Mouse (Mus musculus) MEL (cell line): Measurements from ENCODE around the gene Usp9y. TPM values are rescaled to one million over a fixed set of nuclear protein-coding genes. Genes with fewer than 3 reads are reported as not detected.
A peak's percentile ranks its signal among the peaks of the same experiment; 100 is the strongest.

Source experiments
- DNase-seq: peaks from one replicate; pipeline ENCODE4 v3.0.0; 2011; ENCODE audit warnings: low read depth, low spot score
- H3K27ac ChIP-seq: 2 replicates; pipeline ENCODE4 v1.5.1; 2012; ENCODE audit warnings: low read depth, mild to moderate bottlenecking, control low read depth, low read length, moderate library complexity; ENCODE audit not compliant: control insufficient read depth
- H3K27me3 ChIP-seq, 2 experiments: fragments of 150-350 bp in 1 of 2; sonication (generic) in 1 of 2; 2 replicates each; pipeline ENCODE4 v1.6.1; 2012; ENCODE audit warnings: low read length in 2 of 2, mild to moderate bottlenecking in 2 of 2, improper control_type of control experiment in 1 of 2, moderate library complexity in 1 of 2; ENCODE audit not compliant: insufficient read depth in 2 of 2, control insufficient read depth in 1 of 2
- H3K36me3 ChIP-seq, 2 experiments: 2 replicates each; pipeline ENCODE4 v1.6.1; 2012 to 2014; ENCODE audit warnings: low read length in 2 of 2, improper control_type of control experiment in 1 of 2, inconsistent platforms in 1 of 2, mild to moderate bottlenecking in 1 of 2; ENCODE audit not compliant: insufficient read depth in 2 of 2, control insufficient read depth in 1 of 2
- H3K4me1 ChIP-seq, 2 experiments: fragments of 150-350 bp in 1 of 2; sonication (generic) in 1 of 2; 2 replicates each; pipeline ENCODE4 v1.6.1; 2012; ENCODE audit warnings: low read length in 2 of 2, improper control_type of control experiment in 1 of 2, mild to moderate bottlenecking in 1 of 2; ENCODE audit not compliant: insufficient read depth in 2 of 2, control insufficient read depth in 1 of 2
- H3K4me3 ChIP-seq, 2 experiments: fragments of 150-350 bp in 1 of 2; sonication (generic) in 1 of 2; 2 replicates each; pipeline ENCODE4 v1.5.1; 2012; ENCODE audit warnings: low read depth in 2 of 2, low read length in 2 of 2, mild to moderate bottlenecking in 2 of 2, moderate library complexity in 2 of 2, control low read depth in 1 of 2, improper control_type of control experiment in 1 of 2; ENCODE audit not compliant: control insufficient read depth in 1 of 2, insufficient read depth in 1 of 2
- H3K79me2 ChIP-seq: 2 replicates; pipeline ENCODE4 v1.6.1; 2012; ENCODE audit warnings: mild to moderate bottlenecking, low read length, moderate library complexity; ENCODE audit not compliant: control insufficient read depth, poor library complexity, insufficient read depth
- H3K9ac ChIP-seq: 2 replicates; pipeline ENCODE4 v1.6.1; 2012; ENCODE audit warnings: low read depth, mild to moderate bottlenecking, control low read depth, low read length, moderate library complexity; ENCODE audit not compliant: control insufficient read depth, poor library complexity, severe bottlenecking
- H3K9me3 ChIP-seq: fragments of 150-350 bp; sonication (generic); replicated peaks from 2 replicates; pipeline ENCODE4 v1.6.1; 2012; ENCODE audit warnings: mild to moderate bottlenecking, low read length, improper control_type of control experiment, moderate library complexity; ENCODE audit not compliant: insufficient read depth
- BHLHE40 ChIP-seq: IDR thresholded peaks from 2 replicates; pipeline ENCODE4 v1.6.1; 2012; ENCODE audit warnings: low read depth, mild to moderate bottlenecking, inconsistent platforms, low read length, improper control_type of control experiment, borderline replicate concordance
- CTCF ChIP-seq, 3 experiments: IDR thresholded peaks in 2 of 3; conservative IDR thresholded peaks in 1 of 3; 2 replicates each; pipeline ENCODE4 v1.5.1; 2011 to 2012; ENCODE audit warnings: low read length in 3 of 3, low read depth in 2 of 3, mild to moderate bottlenecking in 2 of 3, improper control_type of control experiment in 1 of 3, inconsistent platforms in 1 of 3, mixed read lengths in 1 of 3, moderate library complexity in 1 of 3; ENCODE audit not compliant: control insufficient read depth in 1 of 3, insufficient read depth in 1 of 3, poor library complexity in 1 of 3, severe bottlenecking in 1 of 3
- E2F4 ChIP-seq: IDR thresholded peaks from 2 replicates; pipeline ENCODE4 v1.6.1; 2011; ENCODE audit warnings: low read depth, low read length, improper control_type of control experiment, borderline replicate concordance
- GATA1 ChIP-seq: IDR thresholded peaks from 2 replicates; pipeline ENCODE4 v1.6.1; 2011; ENCODE audit warnings: low read depth, low read length, improper control_type of control experiment
- MAFK ChIP-seq: IDR thresholded peaks from 2 replicates; pipeline ENCODE4 v1.6.1; 2011; ENCODE audit warnings: low read depth, mild to moderate bottlenecking, low read length, improper control_type of control experiment, borderline replicate concordance
- MAZ ChIP-seq: IDR thresholded peaks from 2 replicates; pipeline ENCODE4 v1.6.1; 2012; ENCODE audit warnings: low read depth, mild to moderate bottlenecking, inconsistent platforms, low read length, improper control_type of control experiment
- RCOR1 ChIP-seq: IDR thresholded peaks from 2 replicates; pipeline ENCODE4 v1.6.1; 2012; ENCODE audit warnings: low read depth, mild to moderate bottlenecking, inconsistent platforms, low read length, improper control_type of control experiment
- SMC3 ChIP-seq: IDR thresholded peaks from 2 replicates; pipeline ENCODE4 v1.6.1; 2011; ENCODE audit warnings: low read depth, low read length, improper control_type of control experiment
- TBP ChIP-seq: IDR thresholded peaks from 2 replicates; pipeline ENCODE4 v1.8.0; 2011; ENCODE audit warnings: low read depth, low read length, improper control_type of control experiment
- UBTF ChIP-seq: IDR thresholded peaks from 2 replicates; pipeline ENCODE4 v1.6.1; 2012; ENCODE audit warnings: low read depth, mild to moderate bottlenecking, inconsistent platforms, low read length, improper control_type of control experiment, moderate library complexity, borderline replicate concordance; ENCODE audit not compliant: insufficient read depth
- USF2 ChIP-seq, 2 experiments: IDR thresholded peaks; 2 replicates each; pipeline ENCODE4 v1.6.1; 2011 to 2012; ENCODE audit warnings: improper control_type of control experiment in 2 of 2, low read length in 2 of 2, borderline replicate concordance in 1 of 2, inconsistent platforms in 1 of 2, low read depth in 1 of 2, mild to moderate bottlenecking in 1 of 2; ENCODE audit not compliant: insufficient read depth in 1 of 2
- ZC3H11A ChIP-seq: IDR thresholded peaks from 2 replicates; pipeline ENCODE4 v1.6.1; 2012; ENCODE audit warnings: low read depth, mild to moderate bottlenecking, inconsistent platforms, low read length, improper control_type of control experiment
- ZNF384 ChIP-seq: IDR thresholded peaks from 2 replicates; pipeline ENCODE4 v1.6.1; 2012; ENCODE audit warnings: low read depth, mild to moderate bottlenecking, inconsistent platforms, low read length, improper control_type of control experiment
- polyA plus RNA-seq, 2 experiments: library from polyadenylated mRNA; stranded (reverse) in 1 of 2; unstranded in 1 of 2; fragments of >175 nt in 1 of 2; fragments of >200 nt in 1 of 2; gene quantifications; 2 replicates each; pipeline versions ENCODE4 v1.2.1 to v1.2.4; 2012; ENCODE audit warnings: low replicate concordance in 2 of 2, low read depth in 1 of 2; ENCODE audit not compliant: insufficient read length in 2 of 2, insufficient read depth in 1 of 2, missing spikeins in 1 of 2
- total RNA-seq: library from RNA; depleted of rRNA; stranded (reverse); fragments of 300-350 nt; gene quantifications from 2 replicates; pipeline ENCODE4 v1.2.3, GENCODE M21; 2012; rRNA removed

Gene Usp9y
- total RNA-seq (not detected in 2 replicates), polyA plus RNA-seq (not detected)

GRCm38 (mm10) chrY:1459682-1460081, at the start of gene Usp9y:
TSS of gene Usp9y (minus strand) at chrY:1459782.
- Histone ChIP-seq H3K9me3 (no peaks in the 10 kb centered on the region), H3K79me2 (no peaks in the 10 kb centered on the region), H3K27me3 (no peaks in the 10 kb centered on the region), H3K36me3 (no peaks in the 10 kb centered on the region), H3K9ac (no peak within 1 kb of the TSS), H3K4me1 (no peaks in the 10 kb centered on the region), H3K27ac (no peak within 1 kb of the TSS), H3K4me3 (no peak within 1 kb of the TSS)
- no peak for TF ChIP-seq SMC3
- no peak for TF ChIP-seq MAFK
- TF ChIP-seq GATA1: no peak
- TF ChIP-seq CTCF (IDR thresholded peaks at IDR 0.05 in 2 of 3, conservative IDR thresholded peaks at IDR 0.05 in 1 of 3; ENCODE audit: control insufficient read depth in 1 of 3, insufficient read depth in 1 of 3, low read depth in 2 of 3, low read length in 3 of 3, poor library complexity in 1 of 3, severe bottlenecking in 1 of 3): no peak
- no peak for TF ChIP-seq BHLHE40
- no peak for TF ChIP-seq ZNF384
- no peak for TF ChIP-seq USF2 (IDR thresholded peaks at IDR 0.05; ENCODE audit: borderline replicate concordance in 1 of 2, insufficient read depth in 1 of 2, low read depth in 1 of 2, low read length in 2 of 2)
- TF ChIP-seq E2F4: no peak
- TF ChIP-seq TBP: no peak
- no peak for DNase-seq

- H3K27ac ChIP-seq: no peak overlapping the region
- H3K9me3 ChIP-seq: no peaks in the 10 kb centered on the region
- H3K36me3 ChIP-seq: no peaks in the 10 kb centered on the region
- TF ChIP-seq RCOR1: no peak
- no peak for TF ChIP-seq MAZ
- no peaks in the 10 kb centered on the region for H3K79me2 ChIP-seq
- DNase-seq: no peak
- H3K4me3 ChIP-seq: no peak overlapping the region
- no peak overlapping the region for H3K9ac ChIP-seq
- no peaks in the 10 kb centered on the region for H3K4me1 ChIP-seq
- H3K27me3 ChIP-seq: no peaks in the 10 kb centered on the region
Observed at GRCm38 (mm10) chrY:1293708-1294107, 165.9 kb downstream of the Usp9y start.

GRCm38 (mm10) chrY:1286171-1286795, 173.3 kb downstream of the Usp9y start, which contains the start of gene Ddx3y:
TSS of gene Ddx3y (minus strand) at chrY:1286629.
- TF ChIP-seq ZC3H11A (no peak), E2F4 (no peak), UBTF (no peak)
- H3K36me3 ChIP-seq: peaks cover 12 to 31% of the 10 kb centered on the region in 2 experiments
- H3K79me2 ChIP-seq: peaks cover 15% of the 10 kb centered on the region
- no peaks in the 10 kb centered on the region for H3K27me3 ChIP-seq
- H3K9me3 ChIP-seq: no peaks in the 10 kb centered on the region
- H3K4me3 ChIP-seq: peak within 1 kb of the TSS; percentile 91 to 98
- H3K27ac ChIP-seq: peak within 1 kb of the TSS; percentile 88
- no peaks in the 10 kb centered on the region for H3K4me1 ChIP-seq
- DNase-seq: peak; percentile 98
- H3K9ac ChIP-seq: peak within 1 kb of the TSS; percentile 74
